Mouse (Mus musculus) hindbrain, embryonic 15.5 days (tissue): ENCODE data around the gene Foxb2. TPM values are rescaled to one million over a fixed set of nuclear protein-coding genes. Genes with fewer than 3 reads are reported as not detected.
"Not testable (repeated sequence)": the region's sequence is repeated elsewhere in the genome, so short reads cannot be mapped to it uniquely, and the experiment has no call there.

Source experiments
- ATAC-seq: fragments of 200-750 bp; cut with Nextera tagmentation; 2 replicates; pipeline ENCODE4 v1.8.0; 2017; ENCODE audit warnings: low read depth, moderate number of reproducible peaks, moderate TSS enrichment; ENCODE audit not compliant: low FRiP score
- H3K27ac ChIP-seq: fragments of 300-500 bp; sonication (generic); replicated peaks from 2 replicates; pipeline ENCODE4 v1.5.1; 2015; ENCODE audit warnings: mild to moderate bottlenecking, inconsistent platforms
- H3K27me3 ChIP-seq: fragments of 300-500 bp; sonication (generic); 2 replicates; pipeline ENCODE4 v1.6.1; 2015; ENCODE audit warnings: control low read depth, inconsistent platforms
- H3K36me3 ChIP-seq: fragments of 300-500 bp; sonication (generic); 2 replicates; pipeline ENCODE4 v1.6.1; 2015; ENCODE audit warnings: control low read depth, inconsistent platforms
- H3K4me1 ChIP-seq: fragments of 300-500 bp; sonication (generic); replicated peaks from 2 replicates; pipeline ENCODE4 v1.6.1; 2015; ENCODE audit warnings: control low read depth, inconsistent platforms
- H3K4me2 ChIP-seq: fragments of 300-500 bp; sonication (generic); 2 replicates; pipeline ENCODE4 v1.6.1; 2015; ENCODE audit warnings: moderate library complexity, mild to moderate bottlenecking, inconsistent platforms
- H3K4me3 ChIP-seq: fragments of 300-500 bp; sonication (generic); 2 replicates; pipeline ENCODE4 v1.5.1; 2015; ENCODE audit warnings: mild to moderate bottlenecking, inconsistent platforms
- H3K9ac ChIP-seq: fragments of 300-500 bp; sonication (generic); 2 replicates; pipeline ENCODE4 v1.6.1; 2015; ENCODE audit warnings: inconsistent platforms
- H3K9me3 ChIP-seq: fragments of 300-500 bp; sonication (generic); 2 replicates; pipeline ENCODE4 v1.6.1; 2016; ENCODE audit warnings: control low read depth, inconsistent platforms
- WGBS: fragments of 180-500 bp; shearing (Covaris S2); methylation state at CpG from one replicate; pipeline ENCODE4 v1.1.7; 2015; 5-methylcytosine and 5-hydroxymethylcytosine counted together
- polyA plus RNA-seq: library from polyadenylated mRNA; unstranded; fragments of >200 nt; fragmentation: Nextera tagmentation; extraction: Ambion mirVana; gene quantifications from 2 replicates; pipeline ENCODE4 v1.2.1, GENCODE M21; 2015

Gene Foxb2
- polyA plus RNA-seq, 1 experiment from 2014 or later: 2.5 TPM

DNA sequence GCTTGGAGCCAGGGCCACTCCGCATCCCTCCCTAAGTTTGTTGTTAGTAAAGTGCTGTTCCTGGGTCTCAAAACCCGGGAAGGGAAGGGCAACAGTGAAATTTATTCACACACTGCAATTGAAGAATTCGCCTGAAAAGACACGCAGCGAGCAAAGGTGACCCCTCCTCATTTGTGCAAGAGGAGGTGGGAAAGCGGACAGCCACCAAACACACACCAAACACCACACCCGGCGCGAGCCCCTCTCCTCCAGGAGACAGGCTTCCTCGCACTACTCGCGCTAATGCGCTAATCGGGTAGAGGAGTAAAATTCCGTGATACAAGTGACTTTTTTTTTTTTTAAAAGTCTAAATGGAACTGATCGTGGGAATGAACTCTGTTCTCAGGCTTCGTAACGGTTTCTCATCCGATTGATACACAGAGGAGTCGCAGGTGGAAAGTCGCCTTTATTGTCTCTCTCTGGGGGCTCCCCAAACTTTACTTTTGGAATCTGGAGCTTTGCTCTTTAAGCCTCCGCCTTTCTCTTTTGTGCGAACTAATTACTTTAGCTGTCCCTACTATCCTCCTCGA lies 2.3 kb downstream of the Foxb2 start:
- WGBS: 1% methylated on average over 24 of the region's 24 CpGs
- Histone ChIP-seq H3K27me3 (peaks cover 79% of the 10 kb centered on the region), H3K4me2 (0 out of 2 replicates have a peak overlapping the region, but pooled peaks have one; percentile 81), H3K36me3 (no peaks in the 10 kb centered on the region), H3K9ac (no peak overlapping the region), H3K27ac (no peak overlapping the region), H3K9me3 (no peaks in the 10 kb centered on the region), H3K4me3 (peak overlapping the region; percentile 12), H3K4me1 (peaks cover 38% of the 10 kb centered on the region)
- no peak for ATAC-seq

GRCm38 (mm10) chr19:16870501-16871191 lies 3.0 kb downstream of the Foxb2 start:
- Histone ChIP-seq H3K9ac (no peak overlapping the region), H3K4me3 (peak overlapping the region; percentile 12), H3K36me3 (no peaks in the 10 kb centered on the region), H3K4me1 (peaks cover 32% of the 10 kb centered on the region), H3K27me3 (peaks cover 76% of the 10 kb centered on the region), H3K9me3 (no peaks in the 10 kb centered on the region), H3K4me2 (0 out of 2 replicates have a peak overlapping the region, but pooled peaks have one; percentile 2), H3K27ac (no peak overlapping the region)
- under 1% methylated on average over 28 of the region's 28 CpGs for WGBS
- no peak for ATAC-seq

- H3K4me1 ChIP-seq: peaks cover 21% of the 10 kb centered on the region
- no peaks in the 10 kb centered on the region for H3K36me3 ChIP-seq
- H3K9me3 ChIP-seq: no peaks in the 10 kb centered on the region
- H3K27ac ChIP-seq: no peak overlapping the region
- H3K27me3 ChIP-seq: peaks cover 64% of the 10 kb centered on the region
- 16% methylated on average over 5 of the region's 5 CpGs for WGBS
- no peak overlapping the region for H3K4me3 ChIP-seq
- ATAC-seq: 0 out of 2 replicates have a peak, but pooled peaks have one; percentile 32
- H3K9ac ChIP-seq: no peak overlapping the region
- no peak overlapping the region for H3K4me2 ChIP-seq
These were observed 5.1 kb downstream of the Foxb2 start for GRCm38 (mm10) chr19:16868534-16868933.

GRCm38 (mm10) chr19:16858646-16859045 lies 15.0 kb downstream of the Foxb2 start:
- no peak for ATAC-seq
- no peak overlapping the region for H3K9ac ChIP-seq
- 63% methylated on average over 4 of the region's 4 CpGs for WGBS

DNA sequence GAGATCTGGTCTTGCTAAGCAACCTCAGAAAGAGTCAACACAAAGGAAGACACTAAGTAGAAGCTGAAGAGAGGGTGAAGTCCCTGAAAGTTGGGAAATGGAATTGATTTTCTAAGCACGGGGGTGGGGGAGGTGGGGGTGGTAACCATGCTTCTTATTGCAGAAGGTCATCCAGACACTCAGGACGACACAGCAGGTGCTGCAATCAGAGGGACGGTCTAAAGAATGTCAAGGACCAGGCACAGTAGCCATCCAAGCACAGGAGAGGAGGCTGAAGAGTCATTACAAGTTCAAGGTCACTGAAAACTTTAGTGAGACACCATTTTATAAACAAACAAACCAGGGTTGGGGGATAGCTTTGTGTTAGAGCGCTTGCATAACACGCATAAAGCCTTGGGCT lies 16.9 kb downstream of the Foxb2 start:
- Histone ChIP-seq H3K27ac (no peak overlapping the region), H3K4me2 (no peak overlapping the region), H3K4me3 (no peak overlapping the region), H3K27me3 (0 out of 2 replicates have a peak, but pooled peaks cover 5% of the 10 kb centered on the region), H3K9ac (no peak overlapping the region), H3K9me3 (no peaks in the 10 kb centered on the region), H3K36me3 (no peaks in the 10 kb centered on the region), H3K4me1 (no peaks in the 10 kb centered on the region)
- no peak for ATAC-seq
- 85% methylated on average over 5 of the region's 5 CpGs for WGBS

More at GRCm38 (mm10) chr19:16858646-16859045, 15.0 kb downstream of the Foxb2 start:
- no peaks in the 10 kb centered on the region for H3K9me3 ChIP-seq
- 0 out of 2 replicates have a peak, but pooled peaks cover 12% of the 10 kb centered on the region for H3K27me3 ChIP-seq
- no peak overlapping the region for H3K4me3 ChIP-seq
- H3K36me3 ChIP-seq: no peaks in the 10 kb centered on the region
- H3K4me1 ChIP-seq: no peaks in the 10 kb centered on the region
- H3K4me2 ChIP-seq: no peak overlapping the region
- no peak overlapping the region for H3K27ac ChIP-seq

- not testable (repeated sequence) for H3K36me3 ChIP-seq, H3K4me2 ChIP-seq, H3K27me3 ChIP-seq, H3K4me3 ChIP-seq, H3K9ac ChIP-seq, H3K9me3 ChIP-seq, H3K27ac ChIP-seq, H3K4me1 ChIP-seq, ATAC-seq
- WGBS: 84% methylated on average over 2 of the region's 2 CpGs
These were observed 29.5 kb downstream of the Foxb2 start for GRCm38 (mm10) chr19:16844091-16844490.

DNA sequence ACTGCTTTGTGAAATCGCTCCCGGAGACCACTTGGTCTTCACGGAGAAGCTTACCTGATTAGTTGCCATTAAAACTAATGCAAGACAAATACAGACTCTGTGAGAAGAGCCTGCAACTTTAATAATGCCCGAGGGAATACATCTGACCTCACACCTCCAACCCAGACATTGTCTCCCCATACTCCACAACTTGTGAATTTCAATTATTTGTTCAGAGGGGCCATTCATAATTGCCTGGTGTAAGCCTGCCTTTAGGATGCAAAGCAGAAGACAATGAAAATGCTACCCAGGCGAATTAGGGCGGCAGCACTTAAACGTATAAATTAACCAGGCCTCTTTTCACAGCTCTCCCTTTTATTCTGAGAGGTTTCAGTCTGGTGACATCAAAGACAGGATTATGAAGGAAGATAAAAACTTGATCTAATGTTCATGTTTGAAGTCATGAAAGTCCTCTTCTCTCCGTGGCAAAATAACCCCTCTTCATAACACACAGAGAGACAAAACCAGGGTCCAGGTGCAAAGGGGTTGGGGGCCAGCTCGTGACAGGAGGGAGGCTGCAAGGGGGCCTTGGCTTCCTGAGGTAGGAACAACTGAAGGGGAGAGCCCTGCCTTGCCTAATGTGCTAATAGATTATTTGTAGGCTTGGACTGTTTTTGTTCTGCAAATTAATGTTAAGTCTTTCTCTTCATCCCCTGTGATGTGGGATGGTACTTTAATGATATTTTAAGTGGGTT lies 31.9 kb downstream of the Foxb2 start:
- Histone ChIP-seq H3K9ac (no peak overlapping the region), H3K4me3 (no peak overlapping the region), H3K36me3 (no peaks in the 10 kb centered on the region), H3K4me2 (no peak overlapping the region), H3K27me3 (no peaks in the 10 kb centered on the region), H3K9me3 (no peaks in the 10 kb centered on the region), H3K27ac (no peak overlapping the region), H3K4me1 (no peaks in the 10 kb centered on the region)
- WGBS: 23% methylated on average over 9 of the region's 9 CpGs
- no peak for ATAC-seq

- no peak for ATAC-seq
- WGBS: 73% methylated on average over 8 of the region's 8 CpGs
- H3K9me3 ChIP-seq: no peaks in the 10 kb centered on the region
- no peak overlapping the region for H3K9ac ChIP-seq
- H3K27ac ChIP-seq: no peak overlapping the region
- H3K4me3 ChIP-seq: no peak overlapping the region
- no peaks in the 10 kb centered on the region for H3K27me3 ChIP-seq
- H3K4me2 ChIP-seq: no peak overlapping the region
- no peaks in the 10 kb centered on the region for H3K36me3 ChIP-seq
- no peaks in the 10 kb centered on the region for H3K4me1 ChIP-seq
These were observed 32.6 kb downstream of the Foxb2 start for GRCm38 (mm10) chr19:16841001-16841400.

- 80% methylated on average over 5 of the region's 5 CpGs for WGBS
These were observed 45.9 kb downstream of the Foxb2 start for GRCm38 (mm10) chr19:16827657-16828056.

DNA sequence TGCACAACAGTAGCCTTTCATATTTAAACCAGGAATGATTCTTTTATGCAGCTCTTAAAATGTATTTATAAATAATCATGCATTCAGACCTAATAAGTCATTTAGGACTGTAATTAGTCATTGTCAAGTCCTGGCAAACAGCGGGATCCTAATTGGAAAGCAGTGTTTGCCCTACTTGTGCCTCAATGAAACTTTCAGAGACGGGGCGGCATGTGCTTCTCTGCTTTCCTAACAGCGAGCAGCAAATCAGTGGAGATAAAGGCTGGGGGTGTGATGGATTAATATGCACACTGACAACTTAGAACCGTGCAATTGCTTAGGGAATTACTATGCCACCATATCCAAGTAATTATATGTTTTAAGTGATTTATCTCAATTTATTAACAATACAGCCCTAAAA lies 48.4 kb downstream of the Foxb2 start:
- Histone ChIP-seq H3K4me1 (no peaks in the 10 kb centered on the region), H3K9me3 (no peaks in the 10 kb centered on the region; the same call in 1 of the 2 replicates)
- WGBS: 54% methylated on average over 5 of the region's 5 CpGs

More at GRCm38 (mm10) chr19:16827657-16828056, 45.9 kb downstream of the Foxb2 start:
- no peak overlapping the region for H3K4me3 ChIP-seq
- no peak overlapping the region for H3K27ac ChIP-seq
- no peak overlapping the region for H3K4me2 ChIP-seq
- no peaks in the 10 kb centered on the region for H3K27me3 ChIP-seq
- H3K4me1 ChIP-seq: no peaks in the 10 kb centered on the region
- ATAC-seq: no peak
- no peaks in the 10 kb centered on the region for H3K9me3 ChIP-seq
- no peak overlapping the region for H3K9ac ChIP-seq
- no peaks in the 10 kb centered on the region for H3K36me3 ChIP-seq

More for the DNA sequence above, 48.4 kb downstream of the Foxb2 start:
- H3K27me3 ChIP-seq: no peaks in the 10 kb centered on the region
- no peak overlapping the region for H3K4me3 ChIP-seq
- no peak for ATAC-seq
- H3K27ac ChIP-seq: no peak overlapping the region
- no peak overlapping the region for H3K9ac ChIP-seq
- H3K36me3 ChIP-seq: no peaks in the 10 kb centered on the region
- H3K4me2 ChIP-seq: no peak overlapping the region
